Mouse (Mus musculus) MEL (cell line): ENCODE results near the gene Smchd1. TPM values are rescaled to one million over a fixed set of nuclear protein-coding genes. Genes with fewer than 3 reads are reported as not detected.

Experiments used
- DNase-seq: peaks from one replicate; pipeline ENCODE4 v3.0.0; 2011; ENCODE audit warnings: low read depth, low spot score
- H3K27ac ChIP-seq: 2 replicates; pipeline ENCODE4 v1.5.1; 2012; ENCODE audit warnings: low read depth, mild to moderate bottlenecking, control low read depth, low read length, moderate library complexity; ENCODE audit not compliant: control insufficient read depth
- H3K27me3 ChIP-seq, 2 experiments: fragments of 150-350 bp in 1 of 2; sonication (generic) in 1 of 2; 2 replicates each; pipeline ENCODE4 v1.6.1; 2012; ENCODE audit warnings: low read length in 2 of 2, mild to moderate bottlenecking in 2 of 2, improper control_type of control experiment in 1 of 2, moderate library complexity in 1 of 2; ENCODE audit not compliant: insufficient read depth in 2 of 2, control insufficient read depth in 1 of 2
- H3K36me3 ChIP-seq, 2 experiments: 2 replicates each; pipeline ENCODE4 v1.6.1; 2012 to 2014; ENCODE audit warnings: low read length in 2 of 2, improper control_type of control experiment in 1 of 2, inconsistent platforms in 1 of 2, mild to moderate bottlenecking in 1 of 2; ENCODE audit not compliant: insufficient read depth in 2 of 2, control insufficient read depth in 1 of 2
- H3K4me1 ChIP-seq, 2 experiments: fragments of 150-350 bp in 1 of 2; sonication (generic) in 1 of 2; 2 replicates each; pipeline ENCODE4 v1.6.1; 2012; ENCODE audit warnings: low read length in 2 of 2, improper control_type of control experiment in 1 of 2, mild to moderate bottlenecking in 1 of 2; ENCODE audit not compliant: insufficient read depth in 2 of 2, control insufficient read depth in 1 of 2
- H3K4me3 ChIP-seq, 2 experiments: fragments of 150-350 bp in 1 of 2; sonication (generic) in 1 of 2; 2 replicates each; pipeline ENCODE4 v1.5.1; 2012; ENCODE audit warnings: low read depth in 2 of 2, low read length in 2 of 2, mild to moderate bottlenecking in 2 of 2, moderate library complexity in 2 of 2, control low read depth in 1 of 2, improper control_type of control experiment in 1 of 2; ENCODE audit not compliant: control insufficient read depth in 1 of 2, insufficient read depth in 1 of 2
- H3K79me2 ChIP-seq: 2 replicates; pipeline ENCODE4 v1.6.1; 2012; ENCODE audit warnings: mild to moderate bottlenecking, low read length, moderate library complexity; ENCODE audit not compliant: control insufficient read depth, poor library complexity, insufficient read depth
- H3K9ac ChIP-seq: 2 replicates; pipeline ENCODE4 v1.6.1; 2012; ENCODE audit warnings: low read depth, mild to moderate bottlenecking, control low read depth, low read length, moderate library complexity; ENCODE audit not compliant: control insufficient read depth, poor library complexity, severe bottlenecking
- H3K9me3 ChIP-seq: fragments of 150-350 bp; sonication (generic); replicated peaks from 2 replicates; pipeline ENCODE4 v1.6.1; 2012; ENCODE audit warnings: mild to moderate bottlenecking, low read length, improper control_type of control experiment, moderate library complexity; ENCODE audit not compliant: insufficient read depth
- CHD1 ChIP-seq: IDR thresholded peaks from 2 replicates; pipeline ENCODE4 v1.6.1; 2012; ENCODE audit warnings: low read depth, mild to moderate bottlenecking, inconsistent platforms, low read length, improper control_type of control experiment
- CHD2 ChIP-seq: IDR thresholded peaks from 2 replicates; pipeline ENCODE4 v1.6.1; 2011; ENCODE audit warnings: low read length, improper control_type of control experiment
- ELF1 ChIP-seq: IDR thresholded peaks from 2 replicates; pipeline ENCODE4 v1.6.1; 2014; ENCODE audit warnings: low read depth, mild to moderate bottlenecking, inconsistent platforms, low read length, improper control_type of control experiment, moderate library complexity
- EP300 ChIP-seq, 2 experiments: IDR thresholded peaks; 2 replicates each; pipeline ENCODE4 v1.6.1; 2011; ENCODE audit warnings: improper control_type of control experiment in 2 of 2, low read length in 2 of 2, low read depth in 1 of 2, mild to moderate bottlenecking in 1 of 2
- GATA1 ChIP-seq: IDR thresholded peaks from 2 replicates; pipeline ENCODE4 v1.6.1; 2011; ENCODE audit warnings: low read depth, low read length, improper control_type of control experiment
- HCFC1 ChIP-seq: IDR thresholded peaks from 2 replicates; pipeline ENCODE4 v1.6.1; 2012; ENCODE audit warnings: low read depth, mild to moderate bottlenecking, inconsistent platforms, low read length, improper control_type of control experiment, moderate library complexity
- MYB ChIP-seq: IDR thresholded peaks from 2 replicates; pipeline ENCODE4 v1.6.1; 2011; ENCODE audit warnings: mild to moderate bottlenecking, low read depth, low read length, improper control_type of control experiment
- NRF1 ChIP-seq: IDR thresholded peaks from 2 replicates; pipeline ENCODE4 v1.6.1; 2014; ENCODE audit warnings: low read depth, mild to moderate bottlenecking, inconsistent platforms, low read length, improper control_type of control experiment, moderate library complexity; ENCODE audit not compliant: poor library complexity, insufficient read depth, severe bottlenecking
- POLR2A ChIP-seq, 2 experiments: IDR thresholded peaks; 2 replicates each; pipeline ENCODE4 v1.6.1; 2011 to 2012; ENCODE audit warnings: low read length in 2 of 2, mild to moderate bottlenecking in 2 of 2, control low read depth in 1 of 2, improper control_type of control experiment in 1 of 2, low read depth in 1 of 2, moderate library complexity in 1 of 2; ENCODE audit not compliant: control insufficient read depth in 1 of 2, insufficient read depth in 1 of 2, poor library complexity in 1 of 2
- POLR2AphosphoS2 ChIP-seq: IDR thresholded peaks from 2 replicates; pipeline ENCODE4 v1.6.1; 2011; ENCODE audit warnings: low read length, improper control_type of control experiment
- RAD21 ChIP-seq: IDR thresholded peaks from 2 replicates; pipeline ENCODE4 v1.6.1; 2011; ENCODE audit warnings: mild to moderate bottlenecking, low read depth, low read length, improper control_type of control experiment
- TBP ChIP-seq: IDR thresholded peaks from 2 replicates; pipeline ENCODE4 v1.8.0; 2011; ENCODE audit warnings: low read depth, low read length, improper control_type of control experiment
- UBTF ChIP-seq: IDR thresholded peaks from 2 replicates; pipeline ENCODE4 v1.6.1; 2012; ENCODE audit warnings: low read depth, mild to moderate bottlenecking, inconsistent platforms, low read length, improper control_type of control experiment, moderate library complexity, borderline replicate concordance; ENCODE audit not compliant: insufficient read depth
- ZKSCAN1 ChIP-seq: IDR thresholded peaks from 2 replicates; pipeline ENCODE4 v1.6.1; 2012; ENCODE audit warnings: low read depth, mild to moderate bottlenecking, inconsistent platforms, low read length, improper control_type of control experiment, moderate library complexity
- ZNF384 ChIP-seq: IDR thresholded peaks from 2 replicates; pipeline ENCODE4 v1.6.1; 2012; ENCODE audit warnings: low read depth, mild to moderate bottlenecking, inconsistent platforms, low read length, improper control_type of control experiment
- polyA plus RNA-seq, 2 experiments: library from polyadenylated mRNA; stranded (reverse) in 1 of 2; unstranded in 1 of 2; fragments of >175 nt in 1 of 2; fragments of >200 nt in 1 of 2; gene quantifications; 2 replicates each; pipeline versions ENCODE4 v1.2.1 to v1.2.4; 2012; ENCODE audit warnings: low replicate concordance in 2 of 2, low read depth in 1 of 2; ENCODE audit not compliant: insufficient read length in 2 of 2, insufficient read depth in 1 of 2, missing spikeins in 1 of 2
- total RNA-seq: library from RNA; depleted of rRNA; stranded (reverse); fragments of 300-350 nt; gene quantifications from 2 replicates; pipeline ENCODE4 v1.2.3, GENCODE M21; 2012

Gene Smchd1
- total and polyA plus RNA-seq, 3 experiments: 43.6 to 164 (median 45.7) TPM

DNA sequence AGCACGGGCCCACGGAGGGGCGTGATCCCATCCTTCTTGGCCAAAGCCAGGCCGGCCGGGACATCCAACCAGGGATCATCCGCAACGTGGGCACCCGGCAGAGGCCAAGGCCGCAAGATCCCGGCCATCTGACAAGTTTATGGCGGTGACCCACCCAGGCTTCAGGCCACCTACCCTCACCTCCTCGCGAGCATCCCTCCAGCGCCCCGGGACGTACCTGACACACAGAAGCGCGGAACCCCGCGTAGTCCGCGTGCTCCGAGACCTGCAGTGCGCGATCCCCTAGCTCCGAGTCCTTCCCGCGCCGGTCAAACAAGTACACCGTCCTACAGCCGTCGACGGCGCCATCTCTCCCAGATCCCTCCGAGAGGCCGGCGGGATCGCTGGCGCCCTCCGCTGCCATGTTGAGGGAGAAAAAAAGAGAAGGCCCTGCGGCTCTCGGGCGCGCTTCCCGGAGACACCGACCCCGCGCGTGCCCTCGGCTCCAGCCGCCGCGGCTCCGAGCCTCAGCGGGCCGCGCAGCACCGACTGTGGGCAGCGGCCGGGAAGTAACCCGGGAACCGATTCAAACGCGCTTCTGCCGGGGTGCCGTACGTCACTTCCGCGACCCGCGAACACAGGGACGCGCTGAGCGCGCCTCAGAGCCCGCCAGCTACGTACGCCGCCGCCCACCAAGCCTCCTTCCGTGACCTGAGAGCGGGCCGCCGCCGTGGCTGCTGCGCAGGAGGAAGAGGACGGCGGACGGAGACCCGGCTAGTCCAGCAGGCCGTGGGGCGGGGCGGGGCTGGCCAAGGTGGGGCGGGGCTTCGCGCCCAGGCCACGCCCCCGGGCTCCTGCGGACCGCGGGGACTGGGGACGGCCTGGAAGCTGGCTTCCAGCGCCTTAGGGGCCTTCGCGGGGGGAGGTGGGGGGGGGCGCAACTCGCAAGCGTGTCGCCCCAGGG lies at the start of gene Smchd1 (continued):
- TF ChIP-seq UBTF (peak; percentile 70; the same call in 1 of the 2 replicates), POLR2AphosphoS2 (peak; percentile 50; the same call in 1 of the 2 replicates), EP300 (IDR thresholded peaks at IDR 0.05; ENCODE audit: low read depth in 1 of 2, low read length in 2 of 2) (no peak)

DNA sequence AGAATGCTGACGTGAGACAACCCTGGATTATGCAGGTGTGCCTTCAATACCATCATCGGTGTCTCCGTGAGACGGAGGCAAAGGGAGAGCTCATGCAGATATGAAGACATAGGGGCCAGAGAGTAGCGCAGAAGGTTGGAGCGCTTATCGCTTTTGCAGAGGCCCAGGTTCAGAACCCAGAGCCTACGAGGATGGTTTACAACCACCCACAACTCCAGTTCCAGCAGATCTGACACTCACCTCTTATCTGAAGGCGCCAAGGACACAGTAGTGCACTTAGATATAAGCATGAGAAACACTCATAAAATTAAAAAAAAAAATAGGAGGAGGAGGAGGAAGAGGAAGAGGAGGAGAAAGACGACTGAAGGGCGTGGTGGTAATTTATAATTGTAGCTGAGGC lies 35.2 kb upstream of the Smchd1 start:
- no peak for TF ChIP-seq POLR2A (IDR thresholded peaks at IDR 0.05; ENCODE audit: control insufficient read depth in 1 of 2, insufficient read depth in 1 of 2, low read depth in 1 of 2, low read length in 2 of 2, poor library complexity in 1 of 2)
- 0 out of 2 replicates have a peak, but pooled peaks have one; percentile 23 for TF ChIP-seq ZNF384
- H3K4me1 ChIP-seq: no peaks in the 10 kb centered on the region
- DNase-seq: no peak
- no peaks in the 10 kb centered on the region for H3K79me2 ChIP-seq
- H3K9me3 ChIP-seq: no peaks in the 10 kb centered on the region
- no peaks in the 10 kb centered on the region for H3K27me3 ChIP-seq
- peaks cover 0 to 10% of the 10 kb centered on the region in 2 experiments; a peak in 2 of 4 replicates for H3K36me3 ChIP-seq
- H3K9ac ChIP-seq: no peak overlapping the region
- no peak overlapping the region for H3K27ac ChIP-seq
- H3K4me3 ChIP-seq: no peak overlapping the region

DNA sequence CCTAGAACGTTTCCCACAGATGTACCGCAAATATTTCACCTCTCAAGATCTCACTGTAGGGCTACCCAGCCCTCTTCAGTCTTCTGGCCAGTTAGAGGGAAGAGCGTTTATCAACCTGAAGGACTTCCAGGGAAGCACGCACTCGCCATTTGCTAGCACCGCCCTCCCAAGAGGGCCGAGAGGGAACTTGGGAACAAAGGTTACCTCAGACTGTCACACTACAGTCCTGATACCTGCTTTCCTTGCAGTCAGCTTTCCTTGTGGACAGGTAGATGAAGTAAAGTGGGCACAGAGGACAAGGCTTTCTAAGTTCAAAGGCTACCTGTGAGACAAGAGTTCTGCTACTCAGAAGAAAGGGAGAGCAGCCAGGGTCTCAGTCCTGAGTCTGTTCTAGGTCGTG lies 31.7 kb upstream of the Smchd1 start:
- Histone ChIP-seq H3K79me2 (no peaks in the 10 kb centered on the region), H3K27me3 (no peaks in the 10 kb centered on the region), H3K27ac (no peak overlapping the region), H3K9ac (no peak overlapping the region), H3K4me3 (no peak overlapping the region), H3K9me3 (no peaks in the 10 kb centered on the region), H3K4me1 (peaks cover 0 to 4% of the 10 kb centered on the region in 2 experiments; a peak in 2 of 4 replicates), H3K36me3 (peaks cover 6 to 11% of the 10 kb centered on the region in 2 experiments)
- no peak for TF ChIP-seq CHD2
- TF ChIP-seq EP300 (IDR thresholded peaks at IDR 0.05; ENCODE audit: low read depth in 1 of 2, low read length in 2 of 2): no peak
- no peak for TF ChIP-seq TBP
- no peak for TF ChIP-seq ZKSCAN1
- no peak for TF ChIP-seq HCFC1
- no peak for TF ChIP-seq CHD1
- no peak for TF ChIP-seq POLR2AphosphoS2
- no peak for TF ChIP-seq RAD21
- no peak for TF ChIP-seq NRF1
- TF ChIP-seq MYB: no peak
- no peak for TF ChIP-seq ELF1
- no peak for TF ChIP-seq GATA1
- DNase-seq: no peak
